Mouse (Mus musculus) brain, embryonic 18.5 days (tissue): ENCODE measurements around the gene Mta3.
"Not testable (repeated sequence)": the region's sequence is repeated elsewhere in the genome, so short reads cannot be mapped to it uniquely, and the experiment has no call there.

Source experiments
- DNase-seq: peaks from one replicate; pipeline ENCODE4 v3.0.0-alpha.2; 2012; ENCODE audit warnings: low read depth, low spot score

The Mta3 gene

DNA sequence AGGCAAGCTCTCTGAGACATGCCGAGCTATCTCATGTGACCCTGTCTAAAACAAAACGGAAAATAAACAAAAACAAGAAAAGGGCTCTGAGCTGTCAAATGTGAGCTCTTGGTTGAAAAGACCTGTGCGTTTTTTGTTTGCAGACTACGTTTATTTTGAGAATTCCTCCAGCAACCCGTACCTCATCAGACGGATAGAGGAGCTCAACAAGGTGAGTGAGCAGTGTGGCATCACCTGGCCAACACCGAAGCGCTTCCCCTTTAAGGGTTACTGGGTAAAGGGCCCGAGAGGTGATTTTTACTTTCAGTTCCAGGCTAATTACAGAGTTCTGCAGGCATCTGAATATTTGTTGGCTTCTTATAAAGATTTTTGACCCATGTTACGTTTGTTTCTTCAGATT, 2.3 kb downstream of the Mta3 start:
- no peak for DNase-seq

DNA sequence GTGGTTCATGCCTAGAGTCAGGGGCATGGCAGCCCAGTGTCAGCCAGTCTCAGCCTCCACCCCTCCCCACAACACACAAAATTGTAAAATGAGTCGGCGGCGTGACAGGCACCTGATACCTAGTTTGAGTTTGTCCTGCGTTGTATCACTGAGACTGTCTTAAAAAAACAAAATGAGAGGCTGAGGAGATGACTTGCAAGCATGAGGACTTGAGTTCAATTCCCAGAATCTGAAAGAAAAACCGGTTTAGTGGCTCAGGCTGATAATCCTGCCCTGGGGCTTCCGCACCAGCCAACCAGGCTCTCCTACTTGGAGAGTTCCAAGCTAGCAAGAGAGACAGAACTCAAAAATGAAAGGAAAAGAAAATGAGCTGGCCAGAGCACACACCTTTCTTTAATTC, 2.9 kb downstream of the Mta3 start:
- DNase-seq = no peak

DNA sequence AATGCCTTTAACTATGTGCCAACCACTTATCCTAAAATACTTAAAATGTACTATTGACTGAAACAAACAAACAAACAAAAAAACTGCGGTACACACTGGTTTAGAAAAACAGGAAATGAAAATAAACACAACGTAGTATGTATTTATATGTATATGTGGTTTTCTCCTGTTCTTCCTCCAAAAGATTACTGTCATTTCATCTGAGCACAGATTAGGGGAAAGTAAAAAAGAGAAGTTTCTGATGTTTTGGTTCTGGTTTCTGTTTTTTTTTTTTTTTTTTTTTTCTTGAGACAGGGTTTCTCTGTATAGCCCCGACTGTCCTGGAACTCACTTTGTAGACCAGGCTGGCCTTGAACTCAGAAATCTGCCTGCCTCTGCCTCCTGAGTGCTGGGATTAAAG, 3.6 kb downstream of the Mta3 start:
- DNase-seq = not testable (repeated sequence)

DNA sequence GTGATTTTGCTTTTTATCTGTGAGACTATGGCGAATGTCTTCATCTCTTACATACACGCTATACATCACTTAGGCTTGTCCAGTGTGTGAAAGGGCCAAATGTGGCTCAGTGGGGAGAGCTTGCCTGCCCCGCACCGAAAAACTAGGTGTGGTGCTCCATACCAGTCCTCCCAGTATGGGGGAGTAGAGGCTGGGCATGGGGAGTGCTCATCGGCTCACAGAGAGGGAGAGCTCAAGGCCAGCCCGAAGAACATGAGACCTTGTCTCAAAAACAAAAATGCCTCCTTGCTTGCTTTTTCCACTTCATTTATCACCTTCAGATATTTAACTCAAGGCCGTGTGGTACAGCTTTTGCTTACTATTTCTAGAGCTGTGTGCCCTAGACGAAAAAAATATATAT, 4.7 kb downstream of the Mta3 start:
- DNase-seq = no peak

DNA sequence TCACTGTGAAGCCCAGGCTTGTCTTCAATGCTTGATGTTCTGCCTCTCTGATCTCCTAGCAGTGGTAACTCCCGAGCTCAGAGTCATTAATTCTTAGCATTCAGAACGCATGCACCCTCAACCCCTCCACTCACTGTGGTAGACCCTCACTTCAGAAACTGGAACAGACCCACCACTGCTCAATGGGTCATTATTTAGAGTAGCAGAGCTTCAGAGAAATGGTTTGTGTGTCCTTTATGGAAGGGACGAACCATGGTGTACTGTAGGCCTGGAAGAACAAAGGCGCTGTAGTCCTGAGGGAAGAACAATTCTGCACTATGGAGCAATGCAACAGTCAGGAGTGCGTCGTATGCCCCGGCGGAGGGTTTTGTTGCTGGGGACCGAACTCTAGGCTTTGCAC, 6.4 kb downstream of the Mta3 start:
- DNase-seq = no peak

DNA sequence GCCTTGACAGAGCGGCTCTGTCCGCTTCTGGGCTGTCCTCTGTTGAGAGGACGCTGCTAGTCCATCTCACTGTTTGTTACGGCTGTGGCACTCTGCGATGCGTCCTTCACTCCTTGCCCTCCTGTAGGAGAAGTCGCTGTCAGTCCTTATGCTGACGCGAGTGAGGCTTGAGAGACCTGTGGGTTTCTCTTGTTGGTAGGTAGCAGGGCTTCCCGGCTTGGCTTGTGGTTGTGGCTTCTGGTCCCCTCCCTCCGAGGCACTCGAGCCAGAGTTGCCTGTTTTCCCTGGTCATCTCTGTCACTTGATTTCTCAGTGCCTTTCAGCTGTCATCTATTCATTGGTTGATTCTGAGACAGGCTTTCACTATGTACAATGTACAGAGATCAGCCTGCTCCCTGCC, 14.5 kb downstream of the Mta3 start:
- DNase-seq = no peak

DNA sequence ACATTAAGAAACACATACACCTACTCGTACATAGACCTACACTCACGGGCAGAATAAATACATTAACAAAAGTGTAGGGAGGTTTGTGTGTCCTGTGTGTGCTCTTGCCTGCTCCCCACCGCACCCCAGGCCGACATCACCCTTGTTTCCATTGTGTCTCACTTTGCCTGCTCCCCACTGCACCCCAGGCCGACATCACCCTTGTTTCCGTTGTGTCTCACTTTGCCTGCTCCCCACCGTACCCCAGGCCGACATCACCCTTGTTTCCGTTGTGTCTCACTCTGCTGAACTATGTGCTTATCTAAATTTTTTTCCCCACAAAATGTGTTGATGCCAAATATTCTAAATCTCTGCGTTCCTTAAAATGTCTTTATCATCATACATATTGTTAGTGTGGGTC, 15.2 kb downstream of the Mta3 start:
- DNase-seq = no peak

DNA sequence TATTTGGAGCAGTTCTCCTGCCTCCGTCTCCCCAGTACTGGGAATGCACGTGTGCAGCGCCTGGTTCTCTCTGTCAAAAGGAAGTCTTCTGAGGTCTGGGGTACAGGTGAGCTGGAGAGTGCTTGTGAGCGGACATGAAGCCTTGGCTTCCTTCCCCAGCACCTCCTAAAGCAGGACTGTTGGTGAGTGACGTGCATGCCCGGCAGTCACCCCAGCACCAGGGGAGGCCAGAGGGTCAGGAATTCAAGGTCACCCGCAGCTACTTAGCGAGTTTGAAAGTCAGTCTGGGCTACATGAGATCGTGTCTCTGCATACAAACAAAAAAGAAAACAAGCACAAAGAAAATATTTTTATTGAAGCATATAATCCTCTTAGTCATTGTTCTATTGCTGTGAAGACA, 17.1 kb downstream of the Mta3 start:
- no peak for DNase-seq

DNA sequence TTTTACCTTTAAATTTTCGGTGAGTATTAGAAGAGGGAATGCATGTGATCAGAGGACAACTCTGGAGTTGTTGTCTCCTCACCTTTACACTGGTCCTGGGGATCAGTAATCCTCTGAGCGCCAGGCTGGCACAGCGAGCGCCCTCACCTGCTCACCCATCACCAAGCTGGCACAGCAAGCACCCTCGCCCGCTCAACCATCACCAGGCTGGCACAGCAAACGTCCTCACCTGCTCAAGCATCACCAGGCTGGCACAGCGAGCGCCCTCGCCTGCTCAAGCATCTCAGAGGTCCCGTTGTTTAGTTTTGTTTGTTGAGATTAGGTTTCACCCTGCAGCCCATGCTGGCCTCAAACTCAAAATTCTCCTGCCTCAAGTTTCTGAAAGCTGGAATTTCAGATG, 20.5 kb downstream of the Mta3 start:
- no peak for DNase-seq

DNA sequence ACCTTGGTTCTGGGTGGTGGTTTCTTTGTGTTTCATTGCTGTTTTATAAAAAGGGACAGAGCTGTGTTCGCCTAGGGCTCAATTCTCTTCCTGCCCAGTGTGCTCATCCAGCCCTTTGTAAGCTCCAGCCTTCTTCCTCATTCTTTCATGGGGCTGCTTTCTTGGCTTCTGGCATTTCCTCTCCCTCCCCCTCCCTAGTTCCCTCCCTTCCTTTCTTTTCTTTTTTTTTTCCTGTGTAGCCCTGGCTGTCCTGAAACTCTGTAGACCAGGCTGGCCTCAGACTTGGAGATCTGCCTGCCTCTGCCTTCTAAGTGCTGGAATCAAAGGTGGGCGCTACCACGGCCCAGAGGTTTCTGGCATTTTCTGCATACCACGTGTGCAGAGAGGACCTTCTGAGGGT, 21.7 kb downstream of the Mta3 start:
- DNase-seq = no peak

DNA sequence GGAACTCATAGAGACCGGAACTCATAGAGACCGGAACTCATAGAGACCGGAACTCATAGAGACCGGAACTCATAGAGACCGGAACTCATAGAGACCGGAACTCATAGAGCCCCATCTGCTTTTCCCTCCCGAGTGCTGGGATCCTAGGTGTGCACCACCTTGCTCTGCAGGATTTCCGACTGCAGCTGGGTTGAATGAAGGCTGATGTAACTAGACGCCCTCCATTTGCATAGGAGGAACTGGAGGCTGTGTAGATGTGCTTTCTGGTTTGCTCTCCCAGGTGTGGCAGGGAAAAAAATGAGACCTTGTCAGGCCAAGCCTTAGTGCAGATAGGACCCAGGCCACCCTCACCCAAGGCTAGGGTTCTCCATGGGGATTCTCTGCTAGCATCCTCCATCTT, 23.1 kb downstream of the Mta3 start:
- no peak for DNase-seq

DNA sequence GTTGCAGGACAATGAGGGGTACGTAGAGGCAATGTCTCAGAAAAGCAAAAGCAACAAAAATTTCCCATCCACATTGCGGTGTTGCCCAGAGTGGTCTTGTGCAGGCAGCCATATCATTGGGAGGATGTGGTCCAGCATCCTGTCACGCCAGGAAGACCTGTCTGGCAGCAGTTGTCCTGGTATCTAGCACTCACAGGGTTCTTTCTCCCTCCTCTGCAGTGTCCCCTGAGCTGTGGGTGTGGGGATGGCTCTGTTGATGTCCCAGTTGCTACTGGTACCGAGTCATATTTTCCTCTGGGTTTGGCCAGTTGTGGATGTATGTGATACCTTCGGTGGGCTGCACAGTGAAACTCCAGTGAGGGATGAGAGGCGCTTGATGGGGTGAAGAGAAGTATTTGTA, 24.2 kb downstream of the Mta3 start:
- DNase-seq = no peak

DNA sequence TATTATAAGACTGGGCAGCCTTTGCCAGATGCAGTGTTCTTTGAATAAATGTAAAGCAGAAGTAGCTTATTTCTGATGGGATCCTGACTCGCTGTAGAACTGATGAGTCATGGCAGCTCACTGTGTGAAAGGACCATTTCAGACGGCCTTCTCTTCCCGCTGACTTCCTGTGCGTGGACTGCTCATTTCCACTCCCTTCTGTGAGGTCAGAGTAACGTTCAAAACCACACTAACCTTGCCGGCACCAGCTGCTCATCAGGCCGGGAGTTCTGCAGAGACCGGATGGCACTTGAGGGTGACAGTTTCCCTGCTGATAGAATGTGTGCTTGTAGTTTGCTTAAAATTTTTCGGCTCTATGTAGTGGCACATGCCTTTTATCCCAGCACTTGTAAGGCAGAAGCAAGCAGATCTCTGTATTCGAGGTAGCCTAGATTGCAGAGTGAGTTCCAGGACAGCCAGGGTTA, 26.2 kb downstream of the Mta3 start:
- DNase-seq = no peak

DNA sequence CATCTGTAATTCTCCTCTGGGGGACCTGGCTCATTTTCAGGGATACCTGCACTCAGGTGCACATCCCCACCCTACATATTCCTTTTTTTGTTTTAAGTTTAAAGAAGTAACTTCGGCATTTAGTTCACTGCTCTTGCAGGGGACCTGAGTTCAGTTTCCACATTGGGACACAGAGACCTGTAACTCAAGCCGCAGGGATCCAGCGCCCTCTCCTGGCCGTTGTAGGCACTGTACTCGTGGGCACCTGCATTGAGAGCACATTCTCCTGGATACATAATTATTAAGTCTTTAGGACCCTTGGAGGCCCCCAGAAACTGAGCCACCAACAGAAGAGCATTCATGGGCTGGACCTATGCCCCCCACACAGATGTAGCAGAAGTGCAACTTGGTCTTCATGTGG, 26.8 kb downstream of the Mta3 start:
- DNase-seq = no peak

DNA sequence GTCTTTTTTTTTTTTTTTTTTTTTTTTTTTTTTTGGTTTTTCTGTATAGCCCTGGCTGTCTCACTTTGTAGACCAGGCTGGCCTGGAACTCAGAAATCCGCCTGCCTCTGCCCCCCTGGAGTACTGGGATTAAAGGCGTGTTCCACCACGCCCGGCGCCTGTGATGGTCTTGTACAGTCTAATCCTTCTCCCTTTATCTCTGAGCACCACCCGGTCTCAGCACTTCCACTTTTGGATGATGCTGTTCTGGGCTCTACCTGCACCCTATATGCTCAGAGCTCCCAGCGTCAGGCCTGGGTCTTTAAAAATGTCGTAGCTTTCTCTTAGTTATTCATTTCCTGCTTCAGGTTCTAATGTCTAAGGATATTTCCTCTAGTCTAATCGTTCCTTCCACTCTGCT, 30.7 kb downstream of the Mta3 start:
- no peak for DNase-seq

DNA sequence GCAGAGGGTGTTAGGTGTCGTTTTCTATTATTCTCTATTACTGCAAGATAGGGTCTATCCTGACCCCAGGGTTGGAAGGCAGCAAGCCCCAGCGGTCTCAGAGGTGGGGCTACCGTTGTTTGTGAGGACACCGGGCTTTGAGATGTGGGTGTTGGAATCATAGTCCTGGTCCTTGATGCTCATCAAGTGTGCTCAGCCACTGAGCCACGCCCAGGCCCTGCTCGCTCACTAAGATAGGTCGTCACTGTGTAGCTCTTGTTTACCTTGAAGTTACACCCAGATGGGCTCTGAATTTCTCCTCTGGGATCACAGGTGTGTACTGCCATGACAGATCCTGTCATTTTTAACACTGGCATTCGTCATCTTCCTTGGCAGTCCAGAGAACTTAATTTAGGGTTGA, 31.8 kb downstream of the Mta3 start:
- no peak for DNase-seq

DNA sequence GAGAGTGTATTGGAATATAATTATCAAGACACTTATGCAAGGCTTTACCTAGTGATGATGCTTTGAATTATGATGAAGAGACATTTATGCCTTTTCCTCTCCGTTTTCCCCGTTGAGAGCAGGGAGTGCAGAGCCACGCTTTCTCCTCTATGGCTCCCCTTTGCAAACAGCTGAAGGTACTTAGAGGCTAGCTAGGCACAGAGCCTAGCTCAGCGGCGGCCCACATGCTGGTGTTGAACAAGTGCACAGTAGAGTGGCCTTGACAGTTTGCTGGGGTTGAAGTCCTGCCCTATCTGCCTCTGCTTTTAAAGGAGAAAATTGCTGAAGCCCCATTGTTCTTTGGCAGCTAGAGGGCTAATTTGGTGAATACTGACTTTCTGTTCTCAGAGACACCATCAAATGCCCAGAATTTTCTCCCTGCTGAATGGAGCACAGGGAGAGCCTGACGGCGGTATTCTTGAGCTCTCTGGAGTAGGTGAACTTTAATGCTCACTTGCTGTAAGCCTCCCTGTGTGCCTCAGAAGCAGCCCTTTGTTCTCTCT, 34.2 kb downstream of the Mta3 start:
- no peak for DNase-seq

DNA sequence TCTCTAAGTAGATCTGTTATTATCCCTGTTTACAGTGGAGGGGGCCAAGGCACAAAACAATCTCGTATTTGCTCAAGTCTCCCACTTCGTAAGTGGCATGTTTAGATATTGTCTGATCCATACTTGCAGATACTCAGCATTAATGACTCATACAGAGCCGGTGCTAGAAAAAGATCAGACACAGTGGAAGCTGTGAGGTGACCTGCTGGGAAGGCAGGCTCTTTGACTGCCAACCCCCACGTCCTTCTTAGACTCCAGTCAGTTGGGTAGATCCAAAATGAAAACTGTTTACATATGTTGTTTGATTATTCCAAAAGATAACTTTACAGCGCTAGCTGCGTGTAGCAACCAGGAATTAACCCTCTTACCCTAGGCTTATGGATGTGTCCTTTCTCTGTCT, 35.3 kb downstream of the Mta3 start:
- DNase-seq = no peak

DNA sequence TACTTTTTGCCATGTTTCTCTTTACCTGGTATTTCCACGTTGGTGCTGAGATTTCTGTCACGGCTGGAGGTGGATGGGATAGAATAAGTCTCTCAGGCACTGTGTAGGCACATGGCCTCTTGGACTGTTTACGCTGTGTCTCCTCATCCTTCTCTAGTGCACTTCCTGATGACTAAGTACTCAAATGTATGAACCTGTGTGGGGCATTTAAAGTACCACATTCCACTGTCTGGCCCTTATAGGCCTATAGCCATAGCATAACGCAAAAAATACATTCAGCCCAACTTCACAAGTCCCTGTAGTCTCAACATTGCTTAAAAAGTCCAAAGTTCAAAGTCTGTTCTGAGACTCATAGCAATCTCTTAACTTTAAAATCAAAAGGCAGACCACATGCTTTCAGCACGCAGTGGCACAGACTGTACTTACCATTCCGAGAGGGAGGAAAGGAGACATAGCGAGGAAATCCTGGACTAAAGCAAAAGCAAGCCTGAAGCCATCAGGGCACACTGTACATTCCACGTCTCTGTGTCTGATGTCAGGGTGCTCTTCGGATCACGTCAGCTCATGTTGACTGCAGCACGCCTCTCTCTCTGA, 38.4 kb downstream of the Mta3 start:
- DNase-seq = no peak

DNA sequence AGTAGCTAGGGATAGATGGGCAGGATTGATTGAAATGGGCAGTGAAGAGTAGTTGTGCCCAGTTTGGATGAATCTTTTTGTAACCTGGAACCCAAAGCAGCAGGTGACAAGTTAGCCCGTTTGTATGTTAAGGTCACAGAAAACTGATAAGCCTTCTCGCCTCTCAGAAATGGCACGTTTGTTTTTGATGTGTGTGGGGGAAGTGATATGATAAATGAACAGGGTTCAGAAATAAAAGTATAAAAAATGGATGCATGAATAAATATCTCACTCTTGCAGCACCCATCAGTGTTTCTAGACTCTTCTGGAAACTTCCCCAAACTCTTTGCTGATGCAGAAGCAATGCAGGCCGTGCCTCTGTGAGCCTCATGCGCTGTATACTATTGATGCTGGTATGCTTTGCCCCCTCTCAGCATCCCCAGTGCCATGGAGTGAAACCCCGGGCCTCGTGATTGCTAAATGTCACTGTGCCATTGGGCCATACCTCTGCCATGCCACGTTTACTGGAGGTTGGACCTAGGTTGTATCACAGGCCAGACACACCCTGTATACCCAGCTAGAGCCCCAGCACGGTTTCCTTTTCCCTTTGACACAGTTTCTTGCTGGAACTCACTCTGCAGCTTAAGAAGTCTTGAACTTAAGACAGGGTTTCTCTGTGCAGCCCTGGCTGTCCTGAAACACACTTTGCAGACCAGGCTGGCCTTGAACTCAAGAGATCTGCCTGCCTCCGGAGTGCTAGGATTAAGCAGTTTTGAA, 41.6 kb downstream of the Mta3 start:
- no peak for DNase-seq

DNA sequence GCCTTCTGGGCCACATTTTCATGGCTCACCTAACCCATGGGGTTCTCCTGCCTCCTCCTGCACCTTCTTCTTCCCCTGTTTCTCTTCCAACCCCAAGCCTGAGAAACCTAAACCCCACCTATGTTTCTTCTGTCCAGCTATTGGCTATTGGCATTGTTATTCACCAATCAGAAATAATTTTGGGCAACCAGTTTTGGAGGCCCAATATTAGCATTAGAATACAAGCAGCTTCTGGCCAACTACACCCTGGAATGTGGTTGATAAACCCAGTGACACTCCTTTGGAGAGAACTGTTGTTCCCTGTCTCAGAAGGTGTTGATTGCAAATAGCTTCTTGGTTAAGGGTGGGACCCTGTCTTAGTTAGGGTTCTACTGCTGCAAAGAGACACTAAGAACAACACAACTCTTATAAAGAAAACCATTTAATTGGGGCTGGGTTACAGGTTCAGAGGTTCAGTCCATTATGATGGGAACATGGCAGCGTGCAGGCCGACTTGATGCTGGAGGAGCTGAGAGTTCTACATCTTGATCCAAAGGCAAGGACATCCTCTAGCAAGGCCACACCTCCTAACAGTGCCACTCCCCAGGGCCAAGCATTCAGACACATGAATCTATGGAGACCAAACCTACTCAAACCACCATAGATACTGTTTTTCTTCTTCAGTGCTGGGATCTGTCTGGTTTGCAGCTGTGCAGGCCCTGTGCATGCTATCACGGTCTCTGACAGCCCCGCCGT, 44.4 kb downstream of the Mta3 start:
- DNase-seq = no peak

DNA sequence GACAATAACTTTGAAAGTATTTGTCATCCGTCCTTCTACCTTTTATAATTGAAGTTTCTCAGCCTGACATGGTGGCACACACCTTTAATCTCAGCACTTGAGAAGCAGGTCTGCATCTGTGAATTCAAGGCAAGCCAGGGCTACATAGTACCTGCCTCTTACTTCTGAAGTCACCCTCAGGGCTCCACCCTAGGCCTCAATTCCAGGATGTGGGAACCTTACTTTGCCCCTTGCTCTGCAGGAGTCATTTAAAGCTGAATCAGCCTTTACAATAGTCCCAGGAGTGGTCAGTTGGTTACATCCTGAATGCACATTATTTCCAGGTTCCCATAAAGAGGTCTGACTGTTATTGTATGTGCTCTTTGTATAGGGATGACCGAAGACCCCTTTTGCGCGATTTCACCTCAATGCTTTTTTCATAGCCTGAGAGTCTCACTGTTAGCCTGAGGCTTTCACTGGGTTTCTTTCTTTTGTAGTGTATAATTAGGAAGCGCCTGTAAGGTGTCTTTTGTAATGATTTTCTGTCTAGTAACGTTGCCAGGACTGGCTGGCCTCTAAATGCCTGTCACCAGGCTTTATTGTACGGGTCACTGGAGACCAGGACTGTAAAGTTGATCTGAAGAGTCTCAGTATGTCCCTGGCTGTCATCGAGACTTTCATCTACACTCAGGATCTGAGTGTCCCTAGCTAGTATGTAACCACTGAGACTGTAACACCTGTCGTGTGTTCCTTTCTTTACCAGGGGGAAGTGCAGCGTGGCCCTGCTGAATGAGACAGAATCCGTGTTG, 47.3 kb downstream of the Mta3 start:
- no peak for DNase-seq
